Mouse (Mus musculus): ENCODE results near the gene Fosl1. TPM values are rescaled to one million over a fixed set of nuclear protein-coding genes. Genes with fewer than 3 reads are reported as not detected.

Gene Fosl1
- polyA plus RNA-seq, 1 experiment from 2014 or later: not detected

- ATAC-seq (ENCODE audit: low FRiP score): peak; percentile 43
- H3K9me3 ChIP-seq: no peaks in the 10 kb centered on the region
- peak overlapping the region; percentile 74 for H3K27ac ChIP-seq
- H3K4me2 ChIP-seq: peak overlapping the region; percentile 60
- H3K36me3 ChIP-seq: peaks cover 64% of the 10 kb centered on the region
- peak overlapping the region; percentile 76 for H3K9ac ChIP-seq
- peaks cover 40% of the 10 kb centered on the region for H3K4me1 ChIP-seq (replicated peaks)
- H3K27me3 ChIP-seq: peaks cover 5% of the 10 kb centered on the region
- H3K4me3 ChIP-seq: peak overlapping the region; percentile 37
- WGBS: 38% methylated on average over 15 of the region's 15 CpGs
These were observed 16.6 kb downstream of the Fosl1 start for GRCm38 (mm10) chr19:5463791-5464562.

GRCm38 (mm10) chr19:5465037-5465436 lies 17.7 kb downstream of the Fosl1 start:
- Histone ChIP-seq H3K27me3 (no peaks in the 10 kb centered on the region), H3K36me3 (peaks cover 64% of the 10 kb centered on the region), H3K4me2 (no peak overlapping the region; the same call in 1 of the 2 replicates), H3K27ac (no peak overlapping the region), H3K4me3 (no peak overlapping the region), H3K4me1 (replicated peaks) (peaks cover 36% of the 10 kb centered on the region), H3K9me3 (no peaks in the 10 kb centered on the region), H3K9ac (peak overlapping the region; percentile 76; the same call in 1 of the 2 replicates)
- 95% methylated on average over 8 of the region's 8 CpGs for WGBS
- no peak for ATAC-seq (ENCODE audit: low FRiP score)

- 93% methylated on average over 6 of the region's 6 CpGs for WGBS
- no peak overlapping the region for H3K4me2 ChIP-seq
- no peak overlapping the region for H3K27ac ChIP-seq
- peaks cover 26% of the 10 kb centered on the region for H3K4me1 ChIP-seq (replicated peaks)
- no peak overlapping the region for H3K4me3 ChIP-seq
- H3K9me3 ChIP-seq: no peaks in the 10 kb centered on the region
- ATAC-seq (ENCODE audit: low FRiP score): no peak
- peaks cover 64% of the 10 kb centered on the region for H3K36me3 ChIP-seq
- H3K9ac ChIP-seq: no peak overlapping the region
- no peaks in the 10 kb centered on the region for H3K27me3 ChIP-seq
These were observed 19.7 kb downstream of the Fosl1 start for GRCm38 (mm10) chr19:5466916-5467500.

- Histone ChIP-seq H3K4me1 (replicated peaks) (peaks cover 23% of the 10 kb centered on the region), H3K36me3 (peaks cover 51% of the 10 kb centered on the region), H3K27me3 (no peaks in the 10 kb centered on the region), H3K27ac (no peak within 1 kb of the TSS), H3K4me2 (no peak within 1 kb of the TSS), H3K9me3 (no peaks in the 10 kb centered on the region), H3K9ac (no peak within 1 kb of the TSS; the same call in 1 of the 2 replicates), H3K4me3 (no peak within 1 kb of the TSS)
- WGBS: 70% methylated on average over 5 of the region's 5 CpGs
- ATAC-seq (ENCODE audit: low FRiP score): no peak
These were observed 21.0 kb downstream of the Fosl1 start, which contains the start of gene Ctsw for GRCm38 (mm10) chr19:5468374-5468773. Gene Ctsw (minus strand): TSS chr19:5468507.

GRCm38 (mm10) chr19:5471846-5472245 lies 24.5 kb downstream of the Fosl1 start:
- H3K4me3 ChIP-seq: no peak overlapping the region
- WGBS: 50% methylated on average over 5 of the region's 5 CpGs
- no peak overlapping the region for H3K9ac ChIP-seq
- H3K27me3 ChIP-seq: no peaks in the 10 kb centered on the region
- no peaks in the 10 kb centered on the region for H3K9me3 ChIP-seq
- H3K4me2 ChIP-seq: no peak overlapping the region
- H3K4me1 ChIP-seq (replicated peaks): peaks cover 28% of the 10 kb centered on the region
- ATAC-seq (ENCODE audit: low FRiP score): no peak
- peaks cover 16% of the 10 kb centered on the region for H3K36me3 ChIP-seq
- no peak overlapping the region for H3K27ac ChIP-seq

GRCm38 (mm10) chr19:5472857-5473256 lies 25.5 kb downstream of the Fosl1 start:
- Histone ChIP-seq H3K36me3 (peaks cover 11% of the 10 kb centered on the region), H3K4me3 (no peak overlapping the region), H3K9me3 (no peaks in the 10 kb centered on the region), H3K4me1 (replicated peaks) (peaks cover 28% of the 10 kb centered on the region), H3K27me3 (no peaks in the 10 kb centered on the region), H3K27ac (no peak overlapping the region), H3K4me2 (no peak overlapping the region), H3K9ac (no peak overlapping the region)
- ATAC-seq (ENCODE audit: low FRiP score): no peak
- 79% methylated on average over 3 of the region's 3 CpGs for whole genome bisulfite sequencing

- 3% methylated on average over 22 of the region's 22 CpGs for WGBS
- Histone ChIP-seq H3K27ac (peak within 1 kb of the TSS; percentile 69), H3K4me1 (replicated peaks) (peaks cover 28% of the 10 kb centered on the region), H3K36me3 (peaks cover 11% of the 10 kb centered on the region), H3K4me3 (peak within 1 kb of the TSS; percentile 58), H3K27me3 (no peaks in the 10 kb centered on the region), H3K4me2 (peak within 1 kb of the TSS; percentile 95), H3K9me3 (no peaks in the 10 kb centered on the region), H3K9ac (peak within 1 kb of the TSS; percentile 86)
- ATAC-seq (ENCODE audit: low FRiP score): peak; percentile 58
These were observed 26.4 kb downstream of the Fosl1 start, which contains the start of gene Efemp2 for GRCm38 (mm10) chr19:5473720-5474119. Gene Efemp2 (plus strand): TSS chr19:5473954.

- under 1% methylated on average over 46 of the region's 68 CpGs for WGBS
- Histone ChIP-seq H3K9me3 (no peaks in the 10 kb centered on the region), H3K4me3 (peak overlapping the region; percentile 58), H3K36me3 (peaks cover 19% of the 10 kb centered on the region), H3K4me1 (replicated peaks) (peaks cover 28% of the 10 kb centered on the region), H3K27me3 (no peaks in the 10 kb centered on the region), H3K4me2 (peak overlapping the region; percentile 95), H3K27ac (peak overlapping the region; percentile 69), H3K9ac (peak overlapping the region; percentile 86)
- ATAC-seq (ENCODE audit: low FRiP score): peak; percentile 60
These were observed 27.1 kb downstream of the Fosl1 start for GRCm38 (mm10) chr19:5474281-5475068.

GRCm38 (mm10) chr19:5475069-5475714 lies 27.8 kb downstream of the Fosl1 start:
- Histone ChIP-seq H3K27me3 (no peaks in the 10 kb centered on the region), H3K27ac (peak overlapping the region; percentile 69), H3K9me3 (no peaks in the 10 kb centered on the region), H3K9ac (peak overlapping the region; percentile 86), H3K4me1 (replicated peaks) (peaks cover 28% of the 10 kb centered on the region), H3K4me3 (peak overlapping the region; percentile 58), H3K4me2 (peak overlapping the region; percentile 95), H3K36me3 (peaks cover 25% of the 10 kb centered on the region)
- ATAC-seq (ENCODE audit: low FRiP score): no peak
- 22% methylated on average over 13 of the region's 13 CpGs for WGBS

GRCm38 (mm10) chr19:5477004-5477667 lies 29.8 kb downstream of the Fosl1 start:
- no peak overlapping the region for H3K4me3 ChIP-seq
- H3K27me3 ChIP-seq: no peaks in the 10 kb centered on the region
- ATAC-seq (ENCODE audit: low FRiP score): no peak
- H3K4me2 ChIP-seq: no peak overlapping the region
- H3K27ac ChIP-seq: no peak overlapping the region
- no peak overlapping the region for H3K9ac ChIP-seq
- peaks cover 44% of the 10 kb centered on the region for H3K36me3 ChIP-seq
- H3K9me3 ChIP-seq: no peaks in the 10 kb centered on the region
- peaks cover 24% of the 10 kb centered on the region for H3K4me1 ChIP-seq (replicated peaks)
- 87% methylated on average over 10 of the region's 10 CpGs for WGBS

- Histone ChIP-seq H3K4me3 (no peak overlapping the region), H3K27me3 (no peaks in the 10 kb centered on the region), H3K4me2 (no peak overlapping the region), H3K27ac (no peak overlapping the region), H3K36me3 (peaks cover 51% of the 10 kb centered on the region), H3K4me1 (replicated peaks) (peaks cover 24% of the 10 kb centered on the region), H3K9ac (no peak overlapping the region), H3K9me3 (no peaks in the 10 kb centered on the region)
- no peak for ATAC-seq (ENCODE audit: low FRiP score)
- 92% methylated on average over 18 of the region's 18 CpGs for WGBS
These were observed 30.4 kb downstream of the Fosl1 start for GRCm38 (mm10) chr19:5477668-5478300.

All from hindbrain, embryonic 13.5 days (tissue).